Mouse (Mus musculus): ENCODE results near the gene Prr5. TPM values are rescaled to one million over a fixed set of nuclear protein-coding genes. Genes with fewer than 3 reads are reported as not detected.

Prr5 gene
- total RNA-seq, 2 experiments from 2014 or later: 3.0 to 4.3 TPM

DNA sequence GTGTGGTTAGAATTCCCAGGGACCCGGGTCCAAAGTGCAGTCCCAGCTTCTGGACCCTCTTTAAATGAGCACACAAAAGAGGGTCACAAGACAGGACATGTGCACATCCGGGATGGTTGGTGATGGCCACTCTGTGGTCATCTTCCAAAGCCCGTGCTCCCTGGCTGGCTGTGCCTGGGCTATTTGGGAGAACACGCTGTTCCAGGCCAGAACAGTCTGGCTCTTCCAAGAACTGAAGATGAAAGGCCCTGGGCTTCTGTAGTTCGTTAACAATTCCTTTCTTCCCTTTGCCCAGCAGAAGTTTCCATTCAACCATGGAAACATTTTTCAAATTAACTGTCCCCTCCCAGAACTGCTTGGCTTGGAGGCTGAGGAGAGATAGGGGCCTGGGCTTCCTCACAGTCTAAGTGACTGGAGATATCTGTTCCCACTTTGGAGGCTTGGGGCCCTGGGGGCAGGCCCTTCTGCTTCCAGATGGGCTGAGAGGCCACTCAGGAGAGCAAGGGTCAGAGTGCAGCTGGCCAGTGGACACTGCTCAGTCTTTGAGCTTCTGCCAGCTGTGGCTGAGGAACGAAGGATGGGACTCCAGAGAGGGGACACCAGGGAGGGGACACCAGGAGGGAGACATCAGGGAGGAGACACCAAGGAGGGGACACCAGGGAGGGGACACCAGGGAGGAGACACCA, 29.8 kb upstream of the Prr5 start:
- Histone ChIP-seq H3K27ac (peak overlapping the region; percentile 84), H3K4me3 (no peak overlapping the region)
- intact Hi-C loops (cut with DNase I): no loop called here
- no peak for TF ChIP-seq CTCF (IDR thresholded peaks at IDR 0.05)
- DNase-seq: peak; percentile 82

DNA sequence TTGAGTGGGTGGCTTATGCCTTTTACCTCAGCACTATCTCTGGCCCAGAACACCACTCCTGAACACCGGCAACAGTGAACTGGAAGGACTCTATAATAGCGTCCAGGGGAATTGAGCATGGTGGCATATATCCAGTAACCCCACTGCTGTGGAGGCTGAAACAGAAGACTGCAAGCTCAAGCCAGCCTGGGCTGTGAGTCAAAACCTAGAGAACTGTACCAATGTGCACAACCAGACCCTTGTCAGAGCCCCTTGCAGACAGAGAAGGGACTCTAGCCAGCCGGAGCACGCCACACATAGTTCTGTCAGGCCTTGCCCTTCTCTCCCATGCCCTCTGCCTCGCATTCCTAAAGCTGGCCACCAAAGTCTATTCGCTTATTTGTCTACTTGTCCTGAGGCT, 28.7 kb upstream of the Prr5 start:
- peak overlapping the region; percentile 84 for H3K27ac ChIP-seq
- no peak overlapping the region for H3K4me3 ChIP-seq
- TF ChIP-seq CTCF (IDR thresholded peaks at IDR 0.05): no peak
- DNase-seq: peak; percentile 76
- intact Hi-C loops (cut with DNase I): no loop called here

- peak overlapping the region; percentile 84 for H3K27ac ChIP-seq
- no peak for DNase-seq
- intact Hi-C loops (cut with DNase I): no loop called here
- no peak for TF ChIP-seq CTCF (IDR thresholded peaks at IDR 0.05)
- H3K4me3 ChIP-seq: no peak overlapping the region
Measured at GRCm38 (mm10) chr15:84641127-84641526, 28.3 kb upstream of the Prr5 start.

GRCm38 (mm10) chr15:84641948-84642347, 27.5 kb upstream of the Prr5 start:
- no peak for TF ChIP-seq CTCF (IDR thresholded peaks at IDR 0.05)
- intact Hi-C loops (cut with DNase I): no loop called here
- H3K27ac ChIP-seq: peak overlapping the region; percentile 84
- peak; percentile 53 for DNase-seq
- no peak overlapping the region for H3K4me3 ChIP-seq

- DNase-seq: no peak
- TF ChIP-seq CTCF (IDR thresholded peaks at IDR 0.05): no peak
- intact Hi-C loops (cut with DNase I): no loop called here
- H3K4me3 ChIP-seq: no peak overlapping the region
- H3K27ac ChIP-seq: no peak overlapping the region
Measured at GRCm38 (mm10) chr15:84643178-84643577, 26.2 kb upstream of the Prr5 start.

- intact Hi-C loops (cut with DNase I): no loop called here
- Histone ChIP-seq H3K27ac (no peak overlapping the region), H3K4me3 (no peak overlapping the region)
- DNase-seq: no peak
- no peak for TF ChIP-seq CTCF (IDR thresholded peaks at IDR 0.05)
Measured at GRCm38 (mm10) chr15:84651481-84651880, 17.9 kb upstream of the Prr5 start.

GRCm38 (mm10) chr15:84653151-84653550, 16.3 kb upstream of the Prr5 start:
- no peak overlapping the region for H3K27ac ChIP-seq
- no peak overlapping the region for H3K4me3 ChIP-seq
- TF ChIP-seq CTCF (IDR thresholded peaks at IDR 0.05): no peak
- DNase-seq: peak; percentile 5
- intact Hi-C loops (cut with DNase I): no loop called here

DNA sequence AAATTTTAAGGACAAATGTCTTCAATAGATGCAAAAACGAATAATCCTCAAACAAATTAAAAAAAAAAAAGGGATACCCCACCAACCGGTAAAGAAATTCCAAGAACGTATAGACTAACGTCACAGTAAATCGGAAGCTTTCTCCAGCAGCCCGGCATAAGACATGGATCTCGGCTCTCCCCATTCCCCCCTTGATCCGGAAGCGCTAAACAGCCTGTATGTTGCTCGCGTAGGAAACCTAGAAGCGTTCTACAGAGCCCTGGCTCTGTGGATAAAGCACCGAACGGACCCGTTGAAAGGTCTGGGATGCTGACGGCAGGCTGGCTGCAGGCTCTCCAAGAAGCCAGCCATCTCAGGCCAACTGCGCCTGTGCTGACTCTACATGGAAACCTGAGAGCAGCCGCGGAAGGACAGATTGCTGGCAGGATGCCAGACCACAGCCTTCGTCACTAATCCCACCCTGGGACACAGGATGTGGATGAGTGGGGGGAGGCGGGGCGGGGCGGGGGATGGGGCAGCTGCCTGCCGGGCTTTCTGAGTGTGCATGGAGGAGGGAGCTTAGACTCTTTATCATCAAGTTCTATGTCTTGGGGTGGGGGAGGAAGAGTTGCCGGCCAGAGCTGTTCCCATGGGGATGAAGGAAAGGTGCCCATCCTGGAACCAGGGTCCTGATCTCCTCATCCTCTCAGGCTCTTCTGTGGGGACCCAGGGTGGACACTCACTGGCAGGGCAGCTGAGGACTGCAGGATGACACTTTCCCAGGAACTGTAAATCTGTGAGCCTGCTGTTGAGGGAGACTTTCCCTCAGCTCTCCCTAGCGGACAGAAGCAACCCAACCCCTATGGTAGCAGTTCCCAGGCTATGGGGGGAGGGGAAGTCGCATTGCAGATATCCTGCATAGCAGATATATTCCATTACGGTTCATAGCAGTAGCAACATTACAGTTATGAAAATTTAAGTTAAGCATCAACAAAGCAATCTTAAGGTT, 15.1 kb upstream of the Prr5 start:
- no peak for TF ChIP-seq CTCF (IDR thresholded peaks at IDR 0.05)
- peak; percentile 87 for DNase-seq
- Histone ChIP-seq H3K4me3 (peak overlapping the region; percentile 59), H3K27ac (peak overlapping the region; percentile 77)
- intact Hi-C loops (cut with DNase I): no loop called here

DNA sequence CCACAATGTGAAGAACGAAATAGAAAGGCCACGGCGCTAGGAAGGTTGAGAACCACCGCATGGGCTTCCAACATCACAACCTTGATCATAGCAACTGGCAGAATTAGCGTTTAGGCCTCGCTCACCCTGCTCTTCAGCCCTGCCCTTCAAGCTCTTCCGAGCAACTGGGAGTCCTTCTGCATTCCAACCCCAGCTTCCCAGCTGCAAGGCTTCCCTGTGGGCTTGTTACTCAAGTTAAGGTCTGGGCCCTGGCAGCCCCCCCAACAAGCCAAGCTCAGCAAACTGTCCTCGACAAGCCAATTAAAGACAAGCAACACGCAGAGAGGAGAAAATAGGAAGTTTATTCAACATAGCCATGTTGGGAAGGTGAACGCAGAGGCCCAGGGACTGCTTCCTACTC, 14.4 kb upstream of the Prr5 start:
- intact Hi-C loops (cut with DNase I): no loop called here
- Histone ChIP-seq H3K27ac (peak overlapping the region; percentile 77), H3K4me3 (no peak overlapping the region)
- peak; percentile 15 for DNase-seq
- TF ChIP-seq CTCF (IDR thresholded peaks at IDR 0.05): no peak

- Histone ChIP-seq H3K4me3 (no peak overlapping the region), H3K27ac (no peak overlapping the region)
- peak; percentile 18; the same call in 1 of the 2 replicates for TF ChIP-seq CTCF (IDR thresholded peaks at IDR 0.05)
- intact Hi-C loops (cut with DNase I): no loop called here
- DNase-seq: no peak
Measured at GRCm38 (mm10) chr15:84656689-84657088, 12.7 kb upstream of the Prr5 start.

DNA sequence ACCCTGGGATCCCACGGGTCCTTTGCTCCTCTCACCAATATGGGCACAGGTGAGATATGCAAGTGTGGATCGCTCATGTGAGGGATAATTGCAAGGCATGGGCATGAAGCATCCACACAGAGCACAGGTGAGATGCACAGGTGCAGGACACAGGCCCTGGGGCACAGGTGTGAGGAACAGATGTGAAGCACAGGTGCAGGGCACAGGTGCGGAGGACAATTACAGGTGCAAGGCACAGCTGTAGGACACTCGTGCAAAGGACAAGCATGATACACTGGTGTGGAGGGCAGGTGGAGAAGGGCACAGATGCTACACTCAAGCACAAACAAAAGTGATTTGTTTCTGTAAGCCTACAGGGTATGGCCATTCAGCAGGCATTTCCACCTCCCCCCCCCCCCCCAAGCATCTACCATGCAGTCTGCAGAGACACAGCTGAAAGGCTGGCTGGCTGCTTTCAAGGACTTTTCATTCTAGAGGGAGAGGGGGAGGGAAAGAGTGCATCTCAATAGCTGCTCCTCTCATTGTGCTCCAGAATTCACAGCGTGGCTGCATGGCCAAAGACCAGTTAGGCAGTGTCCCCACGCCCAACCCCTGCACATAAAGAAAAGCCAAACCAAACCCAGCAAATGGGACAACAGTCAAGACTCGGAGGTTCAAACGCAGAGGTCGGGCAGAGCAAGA, 11.9 kb upstream of the Prr5 start:
- intact Hi-C loops (cut with DNase I): no loop called here
- H3K4me3 ChIP-seq: no peak overlapping the region
- H3K27ac ChIP-seq: no peak overlapping the region
- peak; percentile 13 for DNase-seq
- TF ChIP-seq CTCF (IDR thresholded peaks at IDR 0.05): no peak

- no peak for TF ChIP-seq CTCF (IDR thresholded peaks at IDR 0.05)
- intact Hi-C loops (cut with DNase I): no loop called here
- no peak overlapping the region for H3K27ac ChIP-seq
- no peak overlapping the region for H3K4me3 ChIP-seq
- peak; percentile 88 for DNase-seq
Measured at GRCm38 (mm10) chr15:84658655-84659054, 10.8 kb upstream of the Prr5 start.

DNA sequence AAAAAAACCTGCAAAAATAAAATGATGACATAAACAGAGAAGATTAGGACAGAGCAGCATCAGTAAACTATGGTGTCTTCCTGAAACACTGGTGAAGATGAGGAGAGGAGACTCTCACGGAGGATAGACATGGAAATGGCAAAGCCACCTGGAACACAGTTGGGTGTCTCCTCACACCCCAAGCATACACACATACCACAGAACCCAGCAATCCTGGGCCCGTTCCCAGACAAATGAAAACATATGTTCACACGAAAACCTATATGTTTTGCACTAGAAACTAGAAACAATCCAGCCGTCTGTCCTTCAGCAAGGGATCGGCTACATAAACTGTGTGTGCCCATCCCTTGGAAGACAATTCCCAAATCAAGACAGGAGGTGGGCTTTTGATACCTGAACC, 9.6 kb upstream of the Prr5 start:
- intact Hi-C loops (cut with DNase I): no loop called here
- H3K4me3 ChIP-seq: no peak overlapping the region
- no peak for TF ChIP-seq CTCF (IDR thresholded peaks at IDR 0.05)
- no peak overlapping the region for H3K27ac ChIP-seq
- DNase-seq: peak; percentile 11
